Mouse (Mus musculus) ES-Bruce4 (cell line): ENCODE measurements at regions not wholly inside any gene's neighbourhood (a gene's known extent, or its start where the extent isn't known, plus 50 kb on each side); places are given as distances from the start of the nearest gene placed in this dataset.

Experiments
- EP300 ChIP-seq: IDR thresholded peaks from 2 replicates; pipeline ENCODE4 v1.6.1; 2011; ENCODE audit warnings: low read depth, low read length; ENCODE audit not compliant: insufficient read depth
- POLR2A ChIP-seq: IDR thresholded peaks from one replicate; pipeline ENCODE4 v1.8.1; 2011; ENCODE audit warnings: low read length; ENCODE audit not compliant: insufficient read depth

- TF ChIP-seq POLR2A (no peak), EP300 (no peak)
These were observed 199.4 kb downstream of the Faxc start for GRCm38 (mm10) chr4:22130511-22130910.
